Mouse (Mus musculus) thymus, adult 2 months (tissue): ENCODE data around the gene Chdh.

Experiments used
- CTCF ChIP-seq: fragments of 200-500 bp; IDR thresholded peaks from 2 replicates; pipeline ENCODE4 v1.5.1; 2012; ENCODE audit warnings: mild to moderate bottlenecking, control low read depth, low read length, moderate library complexity, borderline replicate concordance; ENCODE audit not compliant: control insufficient read depth, poor library complexity, insufficient read depth; ENCODE audit errors: extremely low read depth
- POLR2A ChIP-seq: fragments of 200-500 bp; IDR thresholded peaks from 2 replicates; pipeline ENCODE4 v1.6.1; 2012; ENCODE audit warnings: mild to moderate bottlenecking, low read length, control low read depth, moderate library complexity; ENCODE audit not compliant: control insufficient read depth, poor library complexity, insufficient read depth; ENCODE audit errors: extremely low read depth

- TF ChIP-seq POLR2A (no peak), CTCF (no peak)
Measured at GRCm38 (mm10) chr14:29971446-29971845, 37.4 kb upstream of the Chdh start.
